Mouse (Mus musculus): ENCODE measurements at regions not wholly inside any gene's neighbourhood (a gene's known extent, or its start where the extent isn't known, plus 50 kb on each side); places are given as distances from the start of the nearest gene placed in this dataset.

DNA sequence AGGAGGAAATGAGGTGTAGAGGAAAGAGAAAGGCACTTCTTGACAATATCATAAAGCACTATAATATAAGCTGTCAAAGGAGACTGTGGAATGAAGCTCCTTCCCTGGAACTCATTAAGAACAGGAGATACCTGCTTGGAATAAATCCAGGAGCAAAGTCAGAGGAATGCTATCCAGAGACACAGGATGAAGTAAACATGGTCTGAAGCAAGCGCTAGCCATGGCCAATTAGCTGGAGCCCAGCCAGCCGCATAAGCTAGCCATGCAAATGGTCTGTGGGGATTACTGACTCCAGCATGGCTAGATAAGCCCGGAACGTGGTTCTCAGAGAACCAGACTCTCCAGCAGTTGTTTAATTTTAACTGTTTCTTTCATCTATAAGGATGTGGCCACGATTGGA is 54.9 kb upstream of the Gpc3 start:
- no peak for DNase-seq (ENCODE audit: low spot score)

DNA sequence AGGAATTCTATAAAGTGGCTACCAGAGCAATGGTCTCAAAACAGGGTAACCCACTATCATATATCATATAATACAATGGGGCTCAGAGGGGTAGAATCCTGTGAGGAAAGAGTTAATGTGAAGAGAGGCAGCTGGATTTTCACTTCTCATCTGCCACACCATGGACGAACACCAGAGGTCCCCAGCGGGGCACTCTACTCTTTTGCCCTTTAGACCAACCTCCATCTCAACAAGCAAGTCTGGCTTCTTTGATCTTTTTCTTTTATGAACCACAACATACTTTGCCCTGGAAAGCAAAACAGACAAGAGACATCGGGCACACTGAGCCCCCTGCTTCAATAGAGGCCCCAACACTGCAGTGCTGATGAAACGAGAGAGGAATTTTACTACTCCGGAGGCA is 65.3 kb upstream of the Gpc3 start:
- no peak for DNase-seq (ENCODE audit: low spot score)

DNA sequence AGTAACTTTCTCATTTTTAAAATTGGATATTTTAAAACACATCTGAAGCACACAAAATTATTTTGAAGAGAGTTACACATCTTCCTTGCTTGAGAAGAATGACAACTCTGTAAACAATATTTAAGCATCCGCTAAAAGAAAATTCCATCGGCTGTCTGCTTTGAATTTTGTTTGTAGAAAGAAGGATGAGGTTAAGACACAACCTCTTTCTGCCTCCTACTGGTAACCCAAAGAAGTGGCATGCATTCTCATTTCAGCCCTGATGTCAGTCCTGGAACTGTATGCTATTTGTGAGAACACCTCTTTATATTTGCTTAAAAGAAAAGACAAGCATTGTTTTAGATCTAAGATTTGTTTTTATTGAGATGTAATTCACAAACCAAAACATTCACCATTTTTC is 80.6 kb upstream of the Gpc3 start:
- DNase-seq (ENCODE audit: low spot score), result no peak

DNA sequence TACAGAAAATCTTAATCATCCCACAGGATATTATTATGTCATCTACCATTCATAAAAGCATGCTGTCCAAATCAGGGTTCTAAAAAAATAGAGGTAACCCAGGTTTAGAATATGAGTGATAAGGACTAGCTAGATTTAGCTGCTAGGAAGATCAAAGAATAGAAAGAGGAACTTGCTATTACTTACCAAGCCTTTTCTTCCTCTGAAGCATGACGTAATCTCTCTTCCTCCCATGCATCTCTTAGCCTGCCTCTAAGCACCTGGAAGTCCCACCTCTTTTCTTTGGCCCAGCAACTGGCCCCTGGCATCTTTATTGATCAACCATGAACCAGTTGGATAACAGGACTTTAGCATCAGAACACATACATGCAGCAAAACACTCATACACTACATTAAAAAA is 85.9 kb upstream of the Gpc3 start:
- DNase-seq (ENCODE audit: low spot score), result no peak

DNA sequence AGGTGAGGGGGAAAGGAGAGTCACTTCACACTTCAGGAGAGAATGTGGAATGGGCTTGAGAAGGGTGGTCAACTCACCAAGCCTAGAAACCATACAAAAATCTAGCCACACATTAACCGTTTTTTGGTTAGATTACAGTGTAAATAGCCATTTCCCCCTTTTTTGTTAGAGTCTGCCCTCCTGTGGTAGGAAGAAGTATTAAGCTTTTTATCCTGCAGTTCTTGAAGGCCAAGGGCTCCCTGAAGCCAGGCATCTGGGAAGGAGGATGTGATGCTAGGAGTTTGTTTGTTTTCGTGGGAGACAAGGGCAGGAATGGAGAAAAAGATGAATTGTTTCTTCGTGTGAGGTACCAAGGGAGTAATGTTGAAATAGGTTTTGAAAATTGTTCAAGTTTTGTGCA is 73.5 kb upstream of the Ccdc160 start:
- peak; percentile 13 for DNase-seq (ENCODE audit: low spot score)

DNA sequence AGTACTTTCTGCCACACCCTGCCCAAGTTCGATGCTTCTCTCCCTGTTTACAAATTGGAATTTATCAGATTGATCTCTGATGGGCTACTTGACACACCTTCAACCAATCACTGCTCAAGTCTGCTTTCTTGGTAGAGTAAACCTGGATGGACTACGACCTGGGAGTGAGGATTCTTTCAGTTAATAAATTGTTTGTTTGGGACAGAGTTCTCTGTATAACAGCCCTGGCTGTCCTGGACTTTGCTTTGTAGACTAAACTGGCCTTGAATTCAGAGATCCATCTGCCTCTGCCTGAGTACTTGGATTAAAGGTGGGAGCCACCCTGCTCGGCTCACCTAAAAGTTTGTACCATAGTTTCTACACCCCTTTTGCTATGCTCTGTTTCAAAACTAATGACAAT is 52.9 kb upstream of the Ccdc160 start:
- DNase-seq (ENCODE audit: low spot score), result no peak
